Mouse (Mus musculus) kidney, adult 2 months (tissue): ENCODE results near the gene Cfap299.

Experiments
- CTCF ChIP-seq: fragments of 200-500 bp; conservative IDR thresholded peaks from 2 replicates; pipeline ENCODE4 v1.5.1; 2011; ENCODE audit warnings: low read depth, mild to moderate bottlenecking, control low read depth, low read length, moderate library complexity, mixed read lengths; ENCODE audit not compliant: insufficient read depth, insufficient read length
- POLR2A ChIP-seq: fragments of 200-500 bp; IDR thresholded peaks from one replicate; pipeline ENCODE4 v1.6.1; 2011; ENCODE audit warnings: low read depth, low read length, control low read depth

DNA sequence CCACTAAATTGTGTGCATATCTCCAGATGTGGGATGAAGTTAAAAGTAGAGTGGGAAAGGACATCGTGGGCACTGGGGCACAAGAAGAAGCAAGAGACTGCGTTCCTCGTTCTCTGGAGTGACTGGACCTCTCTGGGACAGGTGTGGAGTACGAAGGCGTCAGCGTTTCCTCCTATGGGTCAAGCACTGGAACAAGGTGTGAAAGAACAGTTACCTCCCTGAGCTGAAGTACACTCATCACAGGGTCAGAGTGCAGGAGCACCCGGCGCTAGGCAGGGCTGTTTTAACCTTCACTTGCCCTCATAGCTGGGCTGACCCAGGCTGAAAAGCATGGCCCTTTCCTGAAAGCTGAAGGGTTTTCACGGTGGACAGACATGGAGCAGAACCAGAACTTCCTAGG is 504.7 kb downstream of the Cfap299 start:
- TF ChIP-seq CTCF (no peak), POLR2A (no peak)
